Mouse (Mus musculus): ENCODE results near the gene CT030661.1. TPM values are rescaled to one million over a fixed set of nuclear protein-coding genes. Genes with fewer than 3 reads are reported as not detected.
A peak's percentile ranks its signal among the peaks of the same experiment; 100 is the strongest.
"Not testable (repeated sequence)": the region's sequence is repeated elsewhere in the genome, so short reads cannot be mapped to it uniquely, and the experiment has no call there.

The CT030661.1 gene
- polyA plus RNA-seq (2014; fragmentation: Nextera tagmentation; extraction: Ambion mirVana), result 8.8 and 10.4 TPM in 2 replicates

- H3K4me2 ChIP-seq, result peak within 1 kb of the TSS; percentile 56
- peak within 1 kb of the TSS; percentile 76 for H3K9ac ChIP-seq (ENCODE audit: low read depth, low read length)
- not testable (repeated sequence) for H3K27me3 ChIP-seq (ENCODE audit: control insufficient read depth, insufficient read depth, low read length); H3K4me1 ChIP-seq (ENCODE audit: control insufficient read depth, insufficient read depth, low read length); H3K36me3 ChIP-seq (ENCODE audit: control insufficient read depth, insufficient read depth, low read length); H3K9me3 ChIP-seq (replicated peaks; ENCODE audit: control insufficient read depth, low read length)
- ATAC-seq (replicated peaks; ENCODE audit: insufficient number of reproducible peaks, low FRiP score, low TSS enrichment), result peak; percentile 99
- H3K27ac ChIP-seq (ENCODE audit: low read depth, low read length), result peak within 1 kb of the TSS; percentile 64; the same call in 1 of the 2 replicates
- H3K4me3 ChIP-seq (ENCODE audit: low read depth, low read length), result peak within 1 kb of the TSS; percentile 61
- 0% methylated on average over 20 of the region's 20 CpGs for WGBS (ENCODE audit: insufficient replicate concordance)
Observed at GRCm38 (mm10) chr17:22314730-22315226, at the start of gene CT030661.1. CT030661.1 (minus strand) TSS chr17:22314837.

GRCm38 (mm10) chr17:22363895-22364294, 49.3 kb upstream of the CT030661.1 start:
- H3K4me2 ChIP-seq, result no peak overlapping the region
- no peaks in the 10 kb centered on the region for H3K9me3 ChIP-seq (replicated peaks; ENCODE audit: control insufficient read depth, low read length)
- ATAC-seq (replicated peaks; ENCODE audit: insufficient number of reproducible peaks, low FRiP score, low TSS enrichment), result no peak
- WGBS (ENCODE audit: insufficient replicate concordance), result 94% methylated on average over 3 of the region's 3 CpGs
- no peaks in the 10 kb centered on the region for H3K4me1 ChIP-seq (ENCODE audit: control insufficient read depth, insufficient read depth, low read length)
- no peak overlapping the region for H3K27ac ChIP-seq (ENCODE audit: low read depth, low read length)
- no peaks in the 10 kb centered on the region for H3K27me3 ChIP-seq (ENCODE audit: control insufficient read depth, insufficient read depth, low read length)
- 0 out of 2 replicates have a peak, but pooled peaks cover 5% of the 10 kb centered on the region for H3K36me3 ChIP-seq (ENCODE audit: control insufficient read depth, insufficient read depth, low read length)
- no peak overlapping the region for H3K9ac ChIP-seq (ENCODE audit: low read depth, low read length)
- no peak overlapping the region for H3K4me3 ChIP-seq (ENCODE audit: low read depth, low read length)

GRCm38 (mm10) chr17:22361101-22361781, 46.6 kb upstream of the CT030661.1 start, which contains the start of the genes Zfp944 and Zfp758:
Zfp944 (minus strand) TSS chr17:22361400.
Zfp758 (plus strand) TSS chr17:22361453.
- WGBS (ENCODE audit: insufficient replicate concordance), result under 1% methylated on average over 29 of the region's 43 CpGs

GRCm38 (mm10) chr17:22360572-22360971, 45.9 kb upstream of the CT030661.1 start:
- 30% methylated on average over 5 of the region's 5 CpGs for WGBS (ENCODE audit: insufficient replicate concordance)
- no peak for ATAC-seq (replicated peaks; ENCODE audit: insufficient number of reproducible peaks, low FRiP score, low TSS enrichment)
- Histone ChIP-seq H3K4me2 (peak overlapping the region; percentile 69), H3K4me3 (ENCODE audit: low read depth, low read length) (peak overlapping the region; percentile 64), H3K27me3 (ENCODE audit: control insufficient read depth, insufficient read depth, low read length) (no peaks in the 10 kb centered on the region), H3K36me3 (ENCODE audit: control insufficient read depth, insufficient read depth, low read length) (0 out of 2 replicates have a peak, but pooled peaks cover 2% of the 10 kb centered on the region), H3K4me1 (ENCODE audit: control insufficient read depth, insufficient read depth, low read length) (no peaks in the 10 kb centered on the region), H3K9ac (ENCODE audit: low read depth, low read length) (peak overlapping the region; percentile 65), H3K27ac (ENCODE audit: low read depth, low read length) (no peak overlapping the region), H3K9me3 (replicated peaks; ENCODE audit: control insufficient read depth, low read length) (no peaks in the 10 kb centered on the region)

More at GRCm38 (mm10) chr17:22361101-22361781, 46.6 kb upstream of the CT030661.1 start, which contains the start of the genes Zfp944 and Zfp758:
- H3K4me1 ChIP-seq (ENCODE audit: control insufficient read depth, insufficient read depth, low read length); H3K36me3 ChIP-seq (ENCODE audit: control insufficient read depth, insufficient read depth, low read length); H3K27me3 ChIP-seq (ENCODE audit: control insufficient read depth, insufficient read depth, low read length); H3K9me3 ChIP-seq (replicated peaks; ENCODE audit: control insufficient read depth, low read length): not testable (repeated sequence)
- peak within 1 kb of the TSS; percentile 86 for H3K27ac ChIP-seq (ENCODE audit: low read depth, low read length)
- H3K4me3 ChIP-seq (ENCODE audit: low read depth, low read length), result peak within 1 kb of the TSS; percentile 64
- ATAC-seq (replicated peaks; ENCODE audit: insufficient number of reproducible peaks, low FRiP score, low TSS enrichment), result peak; percentile 100
- H3K9ac ChIP-seq (ENCODE audit: low read depth, low read length), result peak within 1 kb of the TSS; percentile 78
- H3K4me2 ChIP-seq, result peak within 1 kb of the TSS; percentile 69

- ATAC-seq (replicated peaks; ENCODE audit: insufficient number of reproducible peaks, low FRiP score, low TSS enrichment), result no peak
- Histone ChIP-seq H3K9ac (ENCODE audit: low read depth, low read length) (no peak overlapping the region), H3K36me3 (ENCODE audit: control insufficient read depth, insufficient read depth, low read length) (peaks cover 2% of the 10 kb centered on the region; the same call in 1 of the 2 replicates), H3K27me3 (ENCODE audit: control insufficient read depth, insufficient read depth, low read length) (no peaks in the 10 kb centered on the region), H3K4me1 (ENCODE audit: control insufficient read depth, insufficient read depth, low read length) (no peaks in the 10 kb centered on the region), H3K27ac (ENCODE audit: low read depth, low read length) (no peak overlapping the region), H3K4me2 (no peak overlapping the region), H3K4me3 (ENCODE audit: low read depth, low read length) (no peak overlapping the region), H3K9me3 (replicated peaks; ENCODE audit: control insufficient read depth, low read length) (no peaks in the 10 kb centered on the region)
Observed at GRCm38 (mm10) chr17:22352794-22353193, 38.2 kb upstream of the CT030661.1 start.

- H3K9ac ChIP-seq (ENCODE audit: low read depth, low read length); H3K4me1 ChIP-seq (ENCODE audit: control insufficient read depth, insufficient read depth, low read length); H3K36me3 ChIP-seq (ENCODE audit: control insufficient read depth, insufficient read depth, low read length); H3K27ac ChIP-seq (ENCODE audit: low read depth, low read length); ATAC-seq (replicated peaks; ENCODE audit: insufficient number of reproducible peaks, low FRiP score, low TSS enrichment); H3K27me3 ChIP-seq (ENCODE audit: control insufficient read depth, insufficient read depth, low read length); H3K9me3 ChIP-seq (replicated peaks; ENCODE audit: control insufficient read depth, low read length): not testable (repeated sequence)
- WGBS (ENCODE audit: insufficient replicate concordance), result 15% methylated on average over 2 of the region's 2 CpGs
- H3K4me2 ChIP-seq, result peak overlapping the region; percentile 56
- peak overlapping the region; percentile 61 for H3K4me3 ChIP-seq (ENCODE audit: low read depth, low read length)
Observed at GRCm38 (mm10) chr17:22315247-22315646, 610 bp upstream of the CT030661.1 start.

- Histone ChIP-seq H3K9ac (ENCODE audit: low read depth, low read length) (peak overlapping the region; percentile 76), H3K27ac (ENCODE audit: low read depth, low read length) (peak overlapping the region; percentile 64; the same call in 1 of the 2 replicates), H3K4me2 (peak overlapping the region; percentile 56), H3K4me3 (ENCODE audit: low read depth, low read length) (peak overlapping the region; percentile 61)
- not testable (repeated sequence) for H3K27me3 ChIP-seq (ENCODE audit: control insufficient read depth, insufficient read depth, low read length); H3K9me3 ChIP-seq (replicated peaks; ENCODE audit: control insufficient read depth, low read length); H3K4me1 ChIP-seq (ENCODE audit: control insufficient read depth, insufficient read depth, low read length); H3K36me3 ChIP-seq (ENCODE audit: control insufficient read depth, insufficient read depth, low read length)
- WGBS (ENCODE audit: insufficient replicate concordance), result 0% methylated on average over 3 of the region's 3 CpGs
- peak; percentile 77; the same call in 1 of the 2 replicates for ATAC-seq (replicated peaks; ENCODE audit: insufficient number of reproducible peaks, low FRiP score, low TSS enrichment)
Observed at GRCm38 (mm10) chr17:22314219-22314618, 418 bp downstream of the CT030661.1 start.
